Mouse (Mus musculus): ENCODE measurements at regions not wholly inside any gene's neighbourhood (a gene's known extent, or its start where the extent isn't known, plus 50 kb on each side); places are given as distances from the start of the nearest gene placed in this dataset.

GRCm38 (mm10) chr6:50776931-50777495, 122.8 kb upstream of the Npvf start:
- Histone ChIP-seq H3K4me1 (ENCODE audit: control insufficient read depth, insufficient read depth, insufficient read length) (no peaks in the 10 kb centered on the region), H3K36me3 (ENCODE audit: control insufficient read depth, insufficient read depth, low read length) (no peaks in the 10 kb centered on the region), H3K27me3 (ENCODE audit: control insufficient read depth, insufficient read depth, low read length) (no peaks in the 10 kb centered on the region), H3K27ac (ENCODE audit: insufficient read depth, low read length) (no peak overlapping the region), H3K4me3 (ENCODE audit: extremely low read depth, insufficient read depth, insufficient read length) (no peak overlapping the region)
- no peak for DNase-seq (ENCODE audit: low read depth in 1 of 2, low spot score in 2 of 2)
- 34% methylated on average over 10 of the region's 10 CpGs for WGBS
- TF ChIP-seq CTCF (IDR thresholded peaks at IDR 0.05; ENCODE audit: extremely low read depth, insufficient read depth, insufficient read length, insufficient replicate concordance) = no peak
- no peak for TF ChIP-seq POLR2A (IDR thresholded peaks at IDR 0.05; ENCODE audit: low read depth, low read length)

DNA sequence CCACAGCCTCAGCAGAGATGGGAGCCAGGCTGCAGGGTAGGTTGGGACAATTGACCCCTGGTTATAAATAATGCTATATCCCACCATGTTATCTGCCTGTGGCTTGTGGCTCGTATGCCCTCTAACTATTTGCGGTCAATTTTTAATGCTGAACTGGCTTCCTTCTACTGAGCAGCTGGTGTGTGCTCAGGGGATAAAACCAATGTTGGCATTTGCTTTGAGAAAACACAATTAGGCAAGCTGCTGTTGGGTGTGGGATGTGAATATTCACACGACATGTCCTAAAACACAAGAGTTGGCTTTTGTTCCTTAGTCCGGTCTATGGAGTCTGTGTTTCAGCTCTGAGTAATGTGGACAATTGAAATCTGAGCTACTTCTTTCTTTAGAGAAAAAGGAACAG, 123.6 kb upstream of the Npvf start:
- Histone ChIP-seq H3K27me3 (ENCODE audit: control insufficient read depth, insufficient read depth, low read length) (no peaks in the 10 kb centered on the region), H3K4me3 (ENCODE audit: extremely low read depth, insufficient read depth, insufficient read length) (no peak overlapping the region), H3K36me3 (ENCODE audit: control insufficient read depth, insufficient read depth, low read length) (no peaks in the 10 kb centered on the region), H3K27ac (ENCODE audit: insufficient read depth, low read length) (no peak overlapping the region), H3K4me1 (ENCODE audit: control insufficient read depth, insufficient read depth, insufficient read length) (no peaks in the 10 kb centered on the region)
- DNase-seq (ENCODE audit: low read depth in 1 of 2, low spot score in 2 of 2) = no peak
- TF ChIP-seq POLR2A (IDR thresholded peaks at IDR 0.05; ENCODE audit: low read depth, low read length) = no peak
- no peak for TF ChIP-seq CTCF (IDR thresholded peaks at IDR 0.05; ENCODE audit: extremely low read depth, insufficient read depth, insufficient read length, insufficient replicate concordance)
- WGBS = 81% methylated on average over 4 of the region's 4 CpGs

- TF ChIP-seq POLR2A (IDR thresholded peaks at IDR 0.05; ENCODE audit: low read depth, low read length) = no peak
- no peak for TF ChIP-seq CTCF (IDR thresholded peaks at IDR 0.05; ENCODE audit: extremely low read depth, insufficient read depth, insufficient read length, insufficient replicate concordance)
- 93% methylated on average over 3 of the region's 3 CpGs for WGBS
- no peak for DNase-seq (ENCODE audit: low read depth in 1 of 2, low spot score in 2 of 2)
- Histone ChIP-seq H3K4me3 (ENCODE audit: extremely low read depth, insufficient read depth, insufficient read length) (no peak overlapping the region), H3K4me1 (ENCODE audit: control insufficient read depth, insufficient read depth, insufficient read length) (no peaks in the 10 kb centered on the region), H3K27ac (ENCODE audit: insufficient read depth, low read length) (no peak overlapping the region), H3K36me3 (ENCODE audit: control insufficient read depth, insufficient read depth, low read length) (no peaks in the 10 kb centered on the region), H3K27me3 (ENCODE audit: control insufficient read depth, insufficient read depth, low read length) (no peaks in the 10 kb centered on the region)
Measured at GRCm38 (mm10) chr6:50780677-50781076, 126.4 kb upstream of the Npvf start.

GRCm38 (mm10) chr6:50781271-50781670, 127.0 kb upstream of the Npvf start:
- no peaks in the 10 kb centered on the region for H3K36me3 ChIP-seq (ENCODE audit: control insufficient read depth, insufficient read depth, low read length)
- DNase-seq (ENCODE audit: low read depth in 1 of 2, low spot score in 2 of 2) = no peak
- H3K4me1 ChIP-seq (ENCODE audit: control insufficient read depth, insufficient read depth, insufficient read length) = no peaks in the 10 kb centered on the region
- no peaks in the 10 kb centered on the region for H3K27me3 ChIP-seq (ENCODE audit: control insufficient read depth, insufficient read depth, low read length)
- no peak overlapping the region for H3K4me3 ChIP-seq (ENCODE audit: extremely low read depth, insufficient read depth, insufficient read length)
- no peak for TF ChIP-seq POLR2A (IDR thresholded peaks at IDR 0.05; ENCODE audit: low read depth, low read length)
- no peak for TF ChIP-seq CTCF (IDR thresholded peaks at IDR 0.05; ENCODE audit: extremely low read depth, insufficient read depth, insufficient read length, insufficient replicate concordance)
- 90% methylated on average over 10 of the region's 10 CpGs for WGBS
- H3K27ac ChIP-seq (ENCODE audit: insufficient read depth, low read length) = no peak overlapping the region

DNA sequence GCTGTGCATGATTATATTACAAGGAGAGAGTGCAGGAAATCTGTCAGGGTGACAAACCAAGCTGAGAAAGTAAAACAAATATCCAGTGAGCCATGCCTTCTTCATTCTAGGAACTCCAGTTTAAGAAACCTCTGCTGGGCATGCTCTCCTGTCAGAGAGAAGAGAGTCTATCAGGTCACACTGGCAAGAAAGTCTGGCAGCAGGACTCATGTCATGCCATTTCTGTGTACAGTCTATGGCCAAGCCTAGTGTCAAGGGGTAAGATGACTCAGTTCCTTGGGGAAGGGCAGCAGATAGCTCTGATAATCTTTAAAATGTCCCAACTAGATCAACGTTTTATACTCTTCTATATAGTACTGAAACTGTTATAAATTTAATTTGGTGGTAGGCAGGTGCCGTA, 128.0 kb upstream of the Npvf start:
- H3K4me3 ChIP-seq (ENCODE audit: extremely low read depth, insufficient read depth, insufficient read length) = no peak overlapping the region
- H3K4me1 ChIP-seq (ENCODE audit: control insufficient read depth, insufficient read depth, insufficient read length) = no peaks in the 10 kb centered on the region
- no peaks in the 10 kb centered on the region for H3K36me3 ChIP-seq (ENCODE audit: control insufficient read depth, insufficient read depth, low read length)

DNA sequence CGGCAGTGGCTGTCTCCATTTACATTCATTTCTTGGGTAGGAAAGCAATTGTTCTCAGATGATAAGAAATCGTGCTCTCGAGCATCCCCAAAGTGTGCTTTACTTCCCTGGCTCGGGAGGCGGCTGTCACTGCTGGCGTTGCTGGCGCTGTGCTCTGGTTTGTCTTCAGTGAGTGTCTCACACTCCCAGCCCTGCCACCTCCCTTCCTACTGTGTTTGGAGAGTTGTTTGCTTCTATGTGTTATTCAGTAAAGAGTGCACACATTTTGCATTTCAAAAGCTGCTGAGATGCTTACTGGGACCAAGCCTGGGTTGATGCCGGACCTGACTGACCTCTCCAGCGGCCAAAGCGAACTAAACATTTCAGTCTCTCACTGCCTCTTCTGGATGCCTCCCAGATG, 129.3 kb upstream of the Npvf start:
- no peak overlapping the region for H3K27ac ChIP-seq (ENCODE audit: insufficient read depth, low read length)
- TF ChIP-seq POLR2A (IDR thresholded peaks at IDR 0.05; ENCODE audit: low read depth, low read length) = no peak
- no peak for TF ChIP-seq CTCF (IDR thresholded peaks at IDR 0.05; ENCODE audit: extremely low read depth, insufficient read depth, insufficient read length, insufficient replicate concordance)
- no peaks in the 10 kb centered on the region for H3K4me1 ChIP-seq (ENCODE audit: control insufficient read depth, insufficient read depth, insufficient read length)
- DNase-seq (ENCODE audit: low read depth in 1 of 2, low spot score in 2 of 2) = no peak
- no peaks in the 10 kb centered on the region for H3K36me3 ChIP-seq (ENCODE audit: control insufficient read depth, insufficient read depth, low read length)
- H3K27me3 ChIP-seq (ENCODE audit: control insufficient read depth, insufficient read depth, low read length) = no peaks in the 10 kb centered on the region
- no peak overlapping the region for H3K4me3 ChIP-seq (ENCODE audit: extremely low read depth, insufficient read depth, insufficient read length)
- 89% methylated on average over 10 of the region's 10 CpGs for WGBS

More for the DNA sequence above, 128.0 kb upstream of the Npvf start:
- DNase-seq (ENCODE audit: low read depth in 1 of 2, low spot score in 2 of 2) = no peak
- TF ChIP-seq CTCF (IDR thresholded peaks at IDR 0.05; ENCODE audit: extremely low read depth, insufficient read depth, insufficient read length, insufficient replicate concordance) = no peak
- no peak for TF ChIP-seq POLR2A (IDR thresholded peaks at IDR 0.05; ENCODE audit: low read depth, low read length)
- WGBS = 75% methylated on average over 2 of the region's 2 CpGs
- no peak overlapping the region for H3K27ac ChIP-seq (ENCODE audit: insufficient read depth, low read length)
- H3K27me3 ChIP-seq (ENCODE audit: control insufficient read depth, insufficient read depth, low read length) = no peaks in the 10 kb centered on the region

DNA sequence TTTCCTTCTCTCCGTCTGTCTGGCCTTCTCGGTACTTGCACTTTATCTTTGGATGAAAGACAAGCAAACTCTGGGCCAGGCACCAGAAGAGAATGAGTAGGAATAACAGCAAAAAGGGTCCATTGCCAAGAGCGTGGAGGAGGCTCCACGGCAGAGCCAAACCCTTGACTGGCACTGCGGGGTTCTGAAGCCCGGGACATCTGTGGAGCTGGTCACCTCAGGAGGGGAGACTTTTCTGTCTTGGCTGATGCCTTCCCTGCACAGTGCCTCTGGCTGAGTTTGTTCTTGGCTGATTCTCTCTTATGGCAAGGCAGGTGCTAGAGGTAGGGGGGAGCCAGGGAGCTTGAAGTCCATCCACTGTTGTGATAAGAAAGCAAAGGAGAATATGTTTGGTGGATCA, 130.1 kb upstream of the Npvf start:
- no peak for DNase-seq (ENCODE audit: low read depth in 1 of 2, low spot score in 2 of 2)
- 92% methylated on average over 6 of the region's 6 CpGs for WGBS
- Histone ChIP-seq H3K27ac (ENCODE audit: insufficient read depth, low read length) (no peak overlapping the region; the same call in 1 of the 2 replicates), H3K4me3 (ENCODE audit: extremely low read depth, insufficient read depth, insufficient read length) (no peak overlapping the region), H3K27me3 (ENCODE audit: control insufficient read depth, insufficient read depth, low read length) (no peaks in the 10 kb centered on the region), H3K4me1 (ENCODE audit: control insufficient read depth, insufficient read depth, insufficient read length) (no peaks in the 10 kb centered on the region), H3K36me3 (ENCODE audit: control insufficient read depth, insufficient read depth, low read length) (no peaks in the 10 kb centered on the region)
- TF ChIP-seq CTCF (IDR thresholded peaks at IDR 0.05; ENCODE audit: extremely low read depth, insufficient read depth, insufficient read length, insufficient replicate concordance) (no peak), POLR2A (IDR thresholded peaks at IDR 0.05; ENCODE audit: low read depth, low read length) (no peak)
